8 mouse cellular contexts compared by ENCODE assay signal in the genomic region with DNA sequence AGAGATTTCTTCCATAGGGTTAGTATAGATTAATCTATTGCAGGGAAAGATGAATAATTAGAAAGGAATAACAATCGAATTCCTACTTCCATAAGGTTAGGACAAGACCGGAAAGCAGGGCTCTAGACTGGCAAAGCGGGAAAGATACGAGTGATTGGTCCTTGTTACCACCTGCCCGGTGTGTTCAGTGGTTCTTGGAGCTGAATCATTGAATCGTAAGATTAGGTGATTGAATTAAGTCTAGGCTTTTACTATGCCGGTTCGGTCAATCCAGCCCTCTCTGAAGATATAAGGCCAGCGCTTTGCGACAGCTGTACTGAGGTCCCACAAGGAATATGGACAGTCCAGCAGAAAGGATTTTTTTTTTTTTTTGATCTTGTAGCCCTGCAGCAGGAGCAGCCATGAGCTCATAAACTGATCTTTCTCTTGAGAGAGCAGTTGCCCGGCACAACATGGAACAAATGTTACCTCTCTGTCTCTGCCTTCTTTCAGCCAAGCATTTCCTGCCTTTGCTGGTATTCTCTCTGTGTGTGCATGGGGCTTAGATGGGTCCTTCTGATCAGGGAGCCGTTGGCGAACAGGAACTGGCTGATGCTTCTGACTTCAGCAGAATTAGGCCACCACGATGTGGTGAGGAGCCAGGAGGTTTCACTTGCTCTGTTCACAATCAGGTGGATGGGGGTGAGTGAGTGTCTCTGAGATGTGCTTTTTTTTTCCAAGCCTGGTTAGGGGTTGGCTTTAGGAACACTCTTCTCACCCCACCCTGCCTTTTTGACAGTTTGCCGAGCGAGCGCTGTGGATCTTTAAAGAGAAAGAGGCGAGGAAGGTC. TPM values are rescaled to one million over a fixed set of nuclear protein-coding genes. Genes with fewer than 3 reads are reported as not detected.
DNase-seq lines count a peak whose midpoint lies in the region; ATAC-seq and TF ChIP-seq lines count a peak whose summit lies in the region.

No protein-coding gene starts in this region.

- H3K27me3 ChIP-seq in lung, embryonic 16.5 days (ENCODE audit: control insufficient read depth, insufficient read depth, low read depth, low read length), result no peaks in the 10 kb centered on the region
- no peaks in the 10 kb centered on the region for H3K27me3 ChIP-seq in limb, embryonic 13.5 days

- no peaks in the 10 kb centered on the region for H3K9me3 ChIP-seq in lung, embryonic 16.5 days (ENCODE audit: control insufficient read depth, low read length)
- no peaks in the 10 kb centered on the region for H3K9me3 ChIP-seq in limb, embryonic 13.5 days

- no peak for TF ChIP-seq POLR2A in olfactory bulb, adult 2 months (IDR thresholded peaks at IDR 0.05; ENCODE audit: insufficient read depth, low read depth, low read length)

- no peak for DNase-seq in lung, postnatal 36 days
- DNase-seq in cerebellum, postnatal 36 days, result peak; percentile 40 to 62
- no peak for DNase-seq in ovary, postnatal 36 days (ENCODE audit: low spot score)
- no peak for DNase-seq in c-Kit-positive CD71-positive TER-119-positive erythroid progenitor cells, embryonic 14.5 days (ENCODE audit: low spot score)

- H3K9ac ChIP-seq in lung, embryonic 16.5 days (ENCODE audit: low read length), result no peak overlapping the region
- H3K9ac ChIP-seq in limb, embryonic 13.5 days, result no peak overlapping the region

- no peak for TF ChIP-seq CTCF in olfactory bulb, adult 2 months (IDR thresholded peaks at IDR 0.05; ENCODE audit: insufficient read depth, low read depth, low read length)

- H3K36me3 ChIP-seq in lung, embryonic 16.5 days (ENCODE audit: control insufficient read depth, insufficient read depth, low read length), result no peaks in the 10 kb centered on the region
- peaks cover 6% of the 10 kb centered on the region; the same call in 1 of the 2 replicates for H3K36me3 ChIP-seq in limb, embryonic 13.5 days

- no peak overlapping the region; the same call in 1 of the 2 replicates for H3K4me3 ChIP-seq in lung, embryonic 16.5 days (ENCODE audit: low read length)
- peak overlapping the region; percentile 50; the same call in 1 of the 2 replicates for H3K4me3 ChIP-seq in limb, embryonic 13.5 days
- no peak overlapping the region for H3K4me3 ChIP-seq in olfactory bulb, adult 2 months (ENCODE audit: insufficient read depth, low read depth, low read length)

- peak overlapping the region; percentile 82; the same call in 1 of the 2 replicates for H3K4me2 ChIP-seq in lung, embryonic 16.5 days (ENCODE audit: low read depth, low read length)
- peak overlapping the region; percentile 80 for H3K4me2 ChIP-seq in limb, embryonic 13.5 days (replicated peaks)

- WGBS in lung, embryonic 16.5 days, result 72% methylated on average over 18 of the region's 18 CpGs
- 75% methylated on average over 18 of the region's 18 CpGs for WGBS in limb, embryonic 13.5 days
- 60% methylated on average over 18 of the region's 18 CpGs for WGBS in olfactory bulb, adult 2 months

- peaks cover 49% of the 10 kb centered on the region for H3K4me1 ChIP-seq in lung, embryonic 16.5 days (replicated peaks; ENCODE audit: control insufficient read depth, insufficient read depth, low read length)
- peaks cover 38% of the 10 kb centered on the region for H3K4me1 ChIP-seq in limb, embryonic 13.5 days
- peaks cover 27% of the 10 kb centered on the region for H3K4me1 ChIP-seq in olfactory bulb, adult 2 months (ENCODE audit: control insufficient read depth, insufficient read depth, low read length)

- ATAC-seq in lung, embryonic 16.5 days (ENCODE audit: low read depth), result no peak
- no peak for ATAC-seq in limb, embryonic 13.5 days (ENCODE audit: low FRiP score, low read depth)
- no peak for ATAC-seq in erythroblast, adult 5-6 weeks (replicated peaks; ENCODE audit: low FRiP score, poor library complexity, severe bottlenecking)

- H3K27ac ChIP-seq in lung, embryonic 16.5 days (ENCODE audit: low read length), result peak overlapping the region; percentile 93
- H3K27ac ChIP-seq in limb, embryonic 13.5 days, result no peak overlapping the region; the same call in 1 of the 2 replicates
- H3K27ac ChIP-seq in olfactory bulb, adult 2 months (ENCODE audit: insufficient read depth, low read depth, low read length), result peak overlapping the region; percentile 87

RNA-seq across cellular contexts. Expression of a gene that starts 35.9 kb away (rescaled TPM):
- polyA plus RNA-seq in lung, embryonic 16.5 days (2015; fragmentation: Nextera tagmentation; extraction: Ambion mirVana), result 9.4 and 10.6 TPM in 2 replicates
- polyA plus RNA-seq in limb, embryonic 13.5 days (2015; fragmentation: Nextera tagmentation; extraction: Ambion mirVana), result 9.5 and 10.1 TPM in 2 replicates
- 73.3 and 86.9 TPM in 2 replicates for polyA plus RNA-seq in olfactory bulb, adult 2 months (2012; ENCODE audit: insufficient read depth, insufficient read length, low replicate concordance, missing spikeins)
- 2.3 and 4.0 TPM in 2 replicates for total RNA-seq in erythroblast, adult 5-6 weeks (2015; ENCODE audit: low replicate concordance)
- total RNA-seq in erythroblast, adult 5-6 weeks (2017; ENCODE audit: low replicate concordance), result 2.4 and 3.2 TPM in 2 replicates

Comparison
In these comparisons a context has a peak if more than half of its experiments do, and no peak if none do; other contexts are left out.
1. DNase-seq: peak in cerebellum, postnatal 36 days (2 of 2); none in lung, postnatal 36 days (single experiment), ovary, postnatal 36 days (single experiment) and c-Kit-positive CD71-positive TER-119-positive erythroid progenitor cells, embryonic 14.5 days (single experiment).